Mouse (Mus musculus): ENCODE results near the gene Anapc7. TPM values are rescaled to one million over a fixed set of nuclear protein-coding genes. Genes with fewer than 3 reads are reported as not detected.

Anapc7 gene
- polyA plus RNA-seq, 1 experiment from 2014 or later, result 53.9 TPM

DNA sequence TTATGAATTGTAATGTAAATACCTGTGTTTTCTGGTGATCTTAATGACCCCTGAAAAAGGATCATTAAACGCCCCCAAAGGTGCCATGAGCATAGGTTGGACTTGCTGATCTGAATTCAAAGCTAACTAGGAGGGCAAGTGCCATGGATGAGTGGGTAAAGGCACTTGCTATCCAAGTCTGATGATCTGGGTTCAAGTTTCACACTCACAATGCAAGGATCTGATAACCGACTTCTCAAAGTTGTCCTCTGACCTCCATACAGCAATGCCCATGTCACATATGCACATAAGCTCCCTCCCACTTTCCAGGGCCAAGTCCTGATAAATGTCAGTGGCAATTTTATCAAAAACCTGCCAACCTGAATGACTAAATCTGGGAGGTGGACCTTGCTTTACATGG lies 71.5 kb downstream of the Anapc7 start:
- H3K9me3 ChIP-seq (replicated peaks), result no peaks in the 10 kb centered on the region
- 94% methylated on average over 2 of the region's 2 CpGs for WGBS
- H3K36me3 ChIP-seq, result peaks cover 99% of the 10 kb centered on the region
- H3K27ac ChIP-seq (replicated peaks), result no peak overlapping the region
- H3K4me1 ChIP-seq, result peaks cover 3% of the 10 kb centered on the region
- H3K4me3 ChIP-seq, result no peak overlapping the region
- no peak for DNase-seq (ENCODE audit: low spot score)
- no peaks in the 10 kb centered on the region for H3K27me3 ChIP-seq (ENCODE audit: low read depth, poor library complexity, severe bottlenecking)

DNA sequence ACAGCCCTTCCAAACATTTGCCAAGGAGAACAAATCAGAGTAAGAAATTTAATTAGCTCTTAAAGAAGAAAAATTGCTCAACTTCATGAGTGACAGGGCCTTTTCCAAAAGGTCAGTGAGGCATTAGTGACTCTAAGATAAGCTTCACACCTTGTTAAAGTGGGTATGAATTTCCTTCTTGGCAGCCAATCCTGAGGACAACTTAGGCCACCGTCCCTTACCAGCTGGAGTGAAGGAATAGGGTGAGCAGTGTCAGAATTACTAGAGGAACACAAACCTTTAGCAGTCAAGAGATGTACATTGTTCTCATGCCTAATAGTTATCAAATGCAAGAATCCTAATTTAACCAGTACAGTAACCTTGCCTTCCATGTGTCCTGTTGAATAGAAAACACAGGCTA lies 73.0 kb downstream of the Anapc7 start:
- H3K9me3 ChIP-seq (replicated peaks), result no peaks in the 10 kb centered on the region
- H3K27ac ChIP-seq (replicated peaks), result no peak overlapping the region
- no peak overlapping the region for H3K4me3 ChIP-seq
- peaks cover 98% of the 10 kb centered on the region for H3K36me3 ChIP-seq
- peaks cover 17% of the 10 kb centered on the region for H3K4me1 ChIP-seq
- DNase-seq (ENCODE audit: low spot score), result no peak
- 94% methylated on average over 1 of the region's 1 CpGs for WGBS
- no peaks in the 10 kb centered on the region for H3K27me3 ChIP-seq (ENCODE audit: low read depth, poor library complexity, severe bottlenecking)

Other genes with a start within 250 kb of the Anapc7 start
- 17.7 TPM in 2 replicates for gene Hvcn1, start 214.9 kb upstream of the Anapc7 start, polyA plus RNA-seq (2016; fragmentation: Nextera tagmentation; extraction: Ambion mirVana)
- 5.9 and 6.4 TPM in 2 replicates for gene Tctn1, start 157.2 kb upstream of the Anapc7 start, polyA plus RNA-seq (2016; fragmentation: Nextera tagmentation; extraction: Ambion mirVana)
- 7.3 and 7.7 TPM in 2 replicates for gene Pptc7, start 137.3 kb upstream of the Anapc7 start, polyA plus RNA-seq (2016; fragmentation: Nextera tagmentation; extraction: Ambion mirVana)
- 9.5 and 11.5 TPM in 2 replicates for gene Rad9b, start 67.5 kb upstream of the Anapc7 start, polyA plus RNA-seq (2016; fragmentation: Nextera tagmentation; extraction: Ambion mirVana)
- gene Vps29, start 67.3 kb upstream of the Anapc7 start, polyA plus RNA-seq (2016; fragmentation: Nextera tagmentation; extraction: Ambion mirVana), result 218 and 220 TPM in 2 replicates
- 76.9 and 82.9 TPM in 2 replicates for gene Gpn3, start 49.8 kb upstream of the Anapc7 start, polyA plus RNA-seq (2016; fragmentation: Nextera tagmentation; extraction: Ambion mirVana)
- gene Fam216a, start 49.3 kb upstream of the Anapc7 start, polyA plus RNA-seq (2016; fragmentation: Nextera tagmentation; extraction: Ambion mirVana), result 85.5 and 98.8 TPM in 2 replicates
- 88.6 and 103 TPM in 2 replicates for gene Arpc3, start 29.8 kb upstream of the Anapc7 start, polyA plus RNA-seq (2016; fragmentation: Nextera tagmentation; extraction: Ambion mirVana)
- 37.0 and 37.7 TPM in 2 replicates for gene Atp2a2, start 80.5 kb downstream of the Anapc7 start, polyA plus RNA-seq (2016; fragmentation: Nextera tagmentation; extraction: Ambion mirVana)
- 51.4 and 54.1 TPM in 2 replicates for gene Ift81, start 192.8 kb downstream of the Anapc7 start, polyA plus RNA-seq (2016; fragmentation: Nextera tagmentation; extraction: Ambion mirVana)
- 0.63 and 1.0 TPM in 2 replicates for gene P2rx7, start 222.2 kb downstream of the Anapc7 start, polyA plus RNA-seq (2016; fragmentation: Nextera tagmentation; extraction: Ambion mirVana)